Mouse (Mus musculus) G1E (cell line): Measurements from ENCODE around the gene Npm3. TPM values are rescaled to one million over a fixed set of nuclear protein-coding genes. Genes with fewer than 3 reads are reported as not detected.
A peak's percentile ranks its signal among the peaks of the same experiment; 100 is the strongest.

Experiments used
- ATAC-seq: 2 replicates; pipeline ENCODE4 v1.8.0; 2016; ENCODE audit warnings: mild to moderate bottlenecking; ENCODE audit not compliant: insufficient number of reproducible peaks, poor library complexity, low FRiP score, severe bottlenecking; ENCODE audit errors: extremely low read depth
- DNase-seq: peaks from one replicate; pipeline ENCODE4 v3.0.0; 2012; ENCODE audit warnings: low spot score
- H3K27me3 ChIP-seq: 2 replicates; pipeline ENCODE4 v1.6.1; 2012; ENCODE audit warnings: mild to moderate bottlenecking, low read length, inconsistent platforms; ENCODE audit not compliant: insufficient read depth
- H3K36me3 ChIP-seq: replicated peaks from 2 replicates; pipeline ENCODE3; 2012; ENCODE audit warnings: mild to moderate bottlenecking, inconsistent platforms
- H3K4me1 ChIP-seq: 2 replicates; pipeline ENCODE4 v1.6.1; 2012; ENCODE audit warnings: low read depth, low read length, inconsistent platforms, mixed read lengths; ENCODE audit not compliant: insufficient read depth
- H3K4me3 ChIP-seq: 2 replicates; pipeline ENCODE4 v1.5.1; 2012; ENCODE audit warnings: low read depth, mild to moderate bottlenecking, inconsistent platforms, low read length, moderate library complexity, mixed read lengths
- H3K9me3 ChIP-seq: replicated peaks from 2 replicates; pipeline ENCODE4 v1.6.1; 2012; ENCODE audit warnings: inconsistent platforms
- CTCF ChIP-seq: IDR thresholded peaks from 2 replicates; pipeline ENCODE4 v1.5.1; 2012; ENCODE audit warnings: low read depth, low read length, inconsistent platforms, mixed read lengths
- GATA1 ChIP-seq: IDR thresholded peaks from 2 replicates; pipeline ENCODE4 v1.6.1; 2012; ENCODE audit warnings: borderline replicate concordance, low read length, inconsistent platforms, mixed read lengths
- GATA2 ChIP-seq: IDR thresholded peaks from 2 replicates; pipeline ENCODE4 v1.6.1; 2012; ENCODE audit warnings: low read depth, low read length, inconsistent platforms, borderline replicate concordance
- POLR2AphosphoS5 ChIP-seq: IDR thresholded peaks from 2 replicates; pipeline ENCODE4 v1.6.1; 2012; ENCODE audit warnings: low read depth, low read length, inconsistent platforms; ENCODE audit not compliant: insufficient replicate concordance
- TAL1 ChIP-seq: conservative IDR thresholded peaks from 2 replicates; pipeline ENCODE4 v1.6.1; 2012; ENCODE audit warnings: low read depth, low read length, inconsistent platforms, mixed read lengths
- polyA plus RNA-seq: library from polyadenylated mRNA; stranded (reverse); fragments of >175 nt; gene quantifications from 2 replicates; pipeline ENCODE4 v1.2.3, GENCODE M21; 2012
- total RNA-seq, 2 experiments: library from RNA; stranded (forward) in 1 of 2; stranded (reverse) in 1 of 2; fragments of 200-1000 nt in 1 of 2; fragments of >200 nt in 1 of 2; fragmentation: Nextera tagmentation in 1 of 2; gene quantifications; 2 replicates each; pipeline ENCODE4 v1.2.3; 2014 to 2017

Gene Npm3
- total and polyA plus RNA-seq, 3 experiments = 61.5 to 164 (median 68.4) TPM

GRCm38 (mm10) chr19:45783181-45783932 lies 34.0 kb upstream of the Npm3 start, which contains the start of gene Mgea5:
Gene Mgea5, minus strand, starts transcription at chr19:45783837.
- Histone ChIP-seq H3K36me3 (peaks cover 32% of the 10 kb centered on the region), H3K4me1 (peaks cover 40% of the 10 kb centered on the region), H3K9me3 (no peaks in the 10 kb centered on the region), H3K27me3 (no peaks in the 10 kb centered on the region), H3K4me3 (peak within 1 kb of the TSS; percentile 97)
- ATAC-seq (peak; percentile 95), DNase-seq (peak; percentile 92)
- no peak for TF ChIP-seq GATA1
- no peak for TF ChIP-seq GATA2

GRCm38 (mm10) chr19:45782315-45783001 lies 33.1 kb upstream of the Npm3 start:
- DNase-seq (peak; percentile 59), ATAC-seq (peak; percentile 30; the same call in 1 of the 2 replicates)
- peaks cover 38% of the 10 kb centered on the region for H3K4me1 ChIP-seq
- H3K27me3 ChIP-seq = no peaks in the 10 kb centered on the region
- H3K36me3 ChIP-seq = peaks cover 41% of the 10 kb centered on the region
- H3K9me3 ChIP-seq = no peaks in the 10 kb centered on the region
- peak overlapping the region; percentile 97 for H3K4me3 ChIP-seq
- TF ChIP-seq CTCF (no peak), GATA1 (no peak)

- peaks cover 49% of the 10 kb centered on the region for H3K36me3 ChIP-seq
- H3K9me3 ChIP-seq = no peaks in the 10 kb centered on the region
- no peak for ATAC-seq
- DNase-seq = no peak
- no peaks in the 10 kb centered on the region for H3K27me3 ChIP-seq
- TF ChIP-seq CTCF = no peak
- no peak for TF ChIP-seq TAL1
- no peak for TF ChIP-seq POLR2AphosphoS5
- TF ChIP-seq GATA1 = no peak
- no peak for TF ChIP-seq GATA2
- peak overlapping the region; percentile 97; the same call in 1 of the 2 replicates for H3K4me3 ChIP-seq
- H3K4me1 ChIP-seq = peaks cover 34% of the 10 kb centered on the region
Observed at GRCm38 (mm10) chr19:45781676-45782075, 32.3 kb upstream of the Npm3 start.

GRCm38 (mm10) chr19:45780350-45780915 lies 31.0 kb upstream of the Npm3 start:
- Histone ChIP-seq H3K27me3 (no peaks in the 10 kb centered on the region), H3K36me3 (peaks cover 61% of the 10 kb centered on the region), H3K4me1 (peaks cover 28% of the 10 kb centered on the region), H3K9me3 (no peaks in the 10 kb centered on the region), H3K4me3 (peak overlapping the region; percentile 43; the same call in 1 of the 2 replicates)
- TF ChIP-seq TAL1 (no peak), GATA1 (no peak), POLR2AphosphoS5 (no peak), CTCF (no peak), GATA2 (no peak)
- ATAC-seq (no peak), DNase-seq (no peak)

GRCm38 (mm10) chr19:45775486-45775885 lies 26.1 kb upstream of the Npm3 start:
- Histone ChIP-seq H3K9me3 (no peaks in the 10 kb centered on the region), H3K36me3 (peaks cover 98% of the 10 kb centered on the region), H3K4me3 (no peak overlapping the region), H3K27me3 (no peaks in the 10 kb centered on the region), H3K4me1 (peaks cover 11% of the 10 kb centered on the region)
- no peak for TF ChIP-seq GATA1
- no peak for TF ChIP-seq CTCF
- no peak for TF ChIP-seq POLR2AphosphoS5
- TF ChIP-seq GATA2 = no peak
- no peak for TF ChIP-seq TAL1
- no peak for DNase-seq
- ATAC-seq = no peak

GRCm38 (mm10) chr19:45771501-45771900 lies 22.1 kb upstream of the Npm3 start:
- Histone ChIP-seq H3K9me3 (no peaks in the 10 kb centered on the region), H3K4me3 (no peak overlapping the region), H3K27me3 (no peaks in the 10 kb centered on the region), H3K4me1 (peaks cover 4% of the 10 kb centered on the region; the same call in 1 of the 2 replicates), H3K36me3 (peaks cover 98% of the 10 kb centered on the region)
- DNase-seq (no peak), ATAC-seq (no peak)
- no peak for TF ChIP-seq GATA1
- TF ChIP-seq GATA2 = no peak
- no peak for TF ChIP-seq POLR2AphosphoS5
- TF ChIP-seq TAL1 = no peak
- TF ChIP-seq CTCF = no peak
